Mouse (Mus musculus): ENCODE measurements around the gene Afmid. TPM values are rescaled to one million over a fixed set of nuclear protein-coding genes. Genes with fewer than 3 reads are reported as not detected.
"Not testable (repeated sequence)": the region's sequence is repeated elsewhere in the genome, so short reads cannot be mapped to it uniquely, and the experiment has no call there.

Gene Afmid
- polyA plus RNA-seq, 1 experiment from 2014 or later: 6.1 TPM

DNA sequence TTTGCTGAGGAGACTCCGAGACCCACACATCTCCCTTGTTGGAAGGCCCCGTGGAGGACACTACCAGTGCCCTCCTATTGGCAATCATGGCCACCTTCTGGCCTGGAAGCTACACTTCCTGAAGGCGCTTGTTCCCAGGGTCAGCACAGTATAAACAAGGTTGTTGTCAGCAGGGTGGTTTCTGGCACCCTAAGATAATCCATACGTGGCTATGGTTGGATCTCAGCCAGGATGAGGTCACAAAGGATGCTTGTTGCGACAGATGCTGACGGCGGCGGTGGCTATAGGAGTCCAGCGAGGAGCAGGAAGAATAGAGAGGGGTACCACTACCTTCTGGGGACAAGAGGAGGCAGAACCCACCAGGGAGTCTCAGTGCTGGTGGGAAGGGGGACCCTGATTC, 4.7 kb downstream of the Afmid start:
- no peak for ATAC-seq (ENCODE audit: low FRiP score, low TSS enrichment)
- WGBS: 71% methylated on average over 9 of the region's 9 CpGs
- Histone ChIP-seq H3K9ac (replicated peaks; ENCODE audit: low read length) (no peak overlapping the region), H3K36me3 (ENCODE audit: insufficient read depth, low read length) (no peaks in the 10 kb centered on the region), H3K9me3 (ENCODE audit: low read length) (no peaks in the 10 kb centered on the region), H3K4me2 (replicated peaks; ENCODE audit: low read depth, low read length) (no peak overlapping the region), H3K27ac (ENCODE audit: low read length) (peak overlapping the region; percentile 81), H3K27me3 (ENCODE audit: insufficient read depth, low read length) (no peaks in the 10 kb centered on the region), H3K4me1 (ENCODE audit: insufficient read depth, low read length) (peaks cover 50% of the 10 kb centered on the region), H3K4me3 (ENCODE audit: low read length) (no peak overlapping the region)

- Histone ChIP-seq H3K4me3 (ENCODE audit: low read length) (peak overlapping the region; percentile 31), H3K4me2 (replicated peaks; ENCODE audit: low read depth, low read length) (peak overlapping the region; percentile 54), H3K9ac (replicated peaks; ENCODE audit: low read length) (no peak overlapping the region), H3K36me3 (ENCODE audit: insufficient read depth, low read length) (no peaks in the 10 kb centered on the region), H3K27ac (ENCODE audit: low read length) (0 out of 2 replicates have a peak overlapping the region, but pooled peaks have one; percentile 1), H3K4me1 (ENCODE audit: insufficient read depth, low read length) (peaks cover 39% of the 10 kb centered on the region), H3K9me3 (ENCODE audit: low read length) (no peaks in the 10 kb centered on the region), H3K27me3 (ENCODE audit: insufficient read depth, low read length) (no peaks in the 10 kb centered on the region)
- WGBS: 21% methylated on average over 28 of the region's 28 CpGs
- ATAC-seq (ENCODE audit: low FRiP score, low TSS enrichment): 0 out of 2 replicates have a peak, but pooled peaks have one; percentile 33
Observed at GRCm38 (mm10) chr11:117832086-117832969, 6.6 kb downstream of the Afmid start.

DNA sequence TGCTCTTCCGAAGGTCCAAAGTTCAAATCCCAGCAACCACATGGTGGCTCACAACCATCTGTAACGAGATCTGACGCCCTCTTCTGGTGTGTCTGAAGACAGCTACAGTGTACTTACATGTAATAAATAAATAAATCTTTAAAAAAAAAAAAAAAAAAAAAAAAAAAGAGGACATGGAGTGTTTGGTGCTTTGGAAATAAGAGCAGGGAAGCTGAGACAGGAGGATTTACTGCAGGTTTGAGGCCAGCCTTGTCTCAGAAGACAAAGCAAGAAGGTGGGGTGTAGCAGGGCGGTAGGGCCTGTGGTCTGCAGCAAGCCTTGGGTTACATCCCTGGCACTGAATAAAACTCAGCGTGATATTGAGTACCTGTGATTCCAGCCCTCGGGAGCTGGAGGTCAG, 7.8 kb downstream of the Afmid start:
- not testable (repeated sequence) for H3K27me3 ChIP-seq (ENCODE audit: insufficient read depth, low read length); H3K9ac ChIP-seq (replicated peaks; ENCODE audit: low read length); H3K4me3 ChIP-seq (ENCODE audit: low read length); H3K4me2 ChIP-seq (replicated peaks; ENCODE audit: low read depth, low read length); H3K9me3 ChIP-seq (ENCODE audit: low read length); ATAC-seq (ENCODE audit: low FRiP score, low TSS enrichment); H3K36me3 ChIP-seq (ENCODE audit: insufficient read depth, low read length)
- H3K4me1 ChIP-seq (ENCODE audit: insufficient read depth, low read length): peaks cover 31% of the 10 kb centered on the region
- WGBS: 88% methylated on average over 4 of the region's 6 CpGs
- 0 out of 2 replicates have a peak overlapping the region, but pooled peaks have one; percentile 33 for H3K27ac ChIP-seq (ENCODE audit: low read length)

GRCm38 (mm10) chr11:117834086-117834485, 8.4 kb downstream of the Afmid start:
- ATAC-seq (ENCODE audit: low FRiP score, low TSS enrichment): no peak
- 86% methylated on average over 8 of the region's 8 CpGs for WGBS

GRCm38 (mm10) chr11:117836306-117836705, 10.6 kb downstream of the Afmid start:
- WGBS: 30% methylated on average over 13 of the region's 13 CpGs
- Histone ChIP-seq H3K9ac (replicated peaks; ENCODE audit: low read length) (no peak overlapping the region), H3K27me3 (ENCODE audit: insufficient read depth, low read length) (no peaks in the 10 kb centered on the region), H3K36me3 (ENCODE audit: insufficient read depth, low read length) (no peaks in the 10 kb centered on the region), H3K27ac (ENCODE audit: low read length) (no peak overlapping the region), H3K4me2 (replicated peaks; ENCODE audit: low read depth, low read length) (peak overlapping the region; percentile 47), H3K4me3 (ENCODE audit: low read length) (peak overlapping the region; percentile 22; the same call in 1 of the 2 replicates), H3K4me1 (ENCODE audit: insufficient read depth, low read length) (peaks cover 14% of the 10 kb centered on the region), H3K9me3 (ENCODE audit: low read length) (no peaks in the 10 kb centered on the region)
- no peak for ATAC-seq (ENCODE audit: low FRiP score, low TSS enrichment)

More at GRCm38 (mm10) chr11:117834086-117834485, 8.4 kb downstream of the Afmid start:
- Histone ChIP-seq H3K4me2 (replicated peaks; ENCODE audit: low read depth, low read length) (no peak overlapping the region), H3K9me3 (ENCODE audit: low read length) (no peaks in the 10 kb centered on the region), H3K4me1 (ENCODE audit: insufficient read depth, low read length) (peaks cover 30% of the 10 kb centered on the region), H3K36me3 (ENCODE audit: insufficient read depth, low read length) (no peaks in the 10 kb centered on the region), H3K27ac (ENCODE audit: low read length) (peak overlapping the region; percentile 37; the same call in 1 of the 2 replicates), H3K9ac (replicated peaks; ENCODE audit: low read length) (no peak overlapping the region), H3K27me3 (ENCODE audit: insufficient read depth, low read length) (no peaks in the 10 kb centered on the region), H3K4me3 (ENCODE audit: low read length) (no peak overlapping the region)

DNA sequence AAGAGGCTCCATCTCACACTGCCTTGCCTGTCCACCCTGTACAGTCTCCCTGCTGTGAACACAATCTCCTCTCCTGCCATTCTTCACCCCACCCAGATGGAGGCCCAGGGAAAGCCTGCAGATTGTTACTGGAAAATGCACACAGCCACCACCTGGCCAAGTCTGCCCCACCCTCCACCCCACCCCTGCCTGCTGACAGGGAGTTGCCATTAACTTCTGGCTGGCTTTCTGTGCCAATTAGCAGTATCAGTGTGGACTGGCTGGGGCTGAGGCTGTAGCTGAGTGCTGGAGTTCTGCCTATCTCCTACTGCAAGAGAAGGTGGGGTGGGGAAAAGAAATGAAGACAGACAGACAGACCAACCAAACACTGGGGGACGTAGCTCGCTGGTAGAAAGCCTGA, 12.8 kb downstream of the Afmid start:
- Histone ChIP-seq H3K4me3 (ENCODE audit: low read length) (no peak overlapping the region), H3K27me3 (ENCODE audit: insufficient read depth, low read length) (no peaks in the 10 kb centered on the region), H3K4me2 (replicated peaks; ENCODE audit: low read depth, low read length) (no peak overlapping the region), H3K4me1 (ENCODE audit: insufficient read depth, low read length) (peaks cover 9% of the 10 kb centered on the region), H3K27ac (ENCODE audit: low read length) (no peak overlapping the region), H3K9ac (replicated peaks; ENCODE audit: low read length) (no peak overlapping the region), H3K36me3 (ENCODE audit: insufficient read depth, low read length) (no peaks in the 10 kb centered on the region), H3K9me3 (ENCODE audit: low read length) (no peaks in the 10 kb centered on the region)
- 56% methylated on average over 2 of the region's 2 CpGs for WGBS
- ATAC-seq (ENCODE audit: low FRiP score, low TSS enrichment): no peak

- H3K27ac ChIP-seq (ENCODE audit: low read length): no peak overlapping the region
- H3K9me3 ChIP-seq (ENCODE audit: low read length): no peaks in the 10 kb centered on the region
- H3K9ac ChIP-seq (replicated peaks; ENCODE audit: low read length): no peak overlapping the region
- H3K36me3 ChIP-seq (ENCODE audit: insufficient read depth, low read length): no peaks in the 10 kb centered on the region
- H3K4me1 ChIP-seq (ENCODE audit: insufficient read depth, low read length): peaks cover 9% of the 10 kb centered on the region
- H3K27me3 ChIP-seq (ENCODE audit: insufficient read depth, low read length): no peaks in the 10 kb centered on the region
- WGBS: 84% methylated on average over 1 of the region's 1 CpGs
- ATAC-seq (ENCODE audit: low FRiP score, low TSS enrichment): no peak
- H3K4me3 ChIP-seq (ENCODE audit: low read length): no peak overlapping the region
- H3K4me2 ChIP-seq (replicated peaks; ENCODE audit: low read depth, low read length): no peak overlapping the region
Observed at GRCm38 (mm10) chr11:117839021-117839420, 13.3 kb downstream of the Afmid start.

DNA sequence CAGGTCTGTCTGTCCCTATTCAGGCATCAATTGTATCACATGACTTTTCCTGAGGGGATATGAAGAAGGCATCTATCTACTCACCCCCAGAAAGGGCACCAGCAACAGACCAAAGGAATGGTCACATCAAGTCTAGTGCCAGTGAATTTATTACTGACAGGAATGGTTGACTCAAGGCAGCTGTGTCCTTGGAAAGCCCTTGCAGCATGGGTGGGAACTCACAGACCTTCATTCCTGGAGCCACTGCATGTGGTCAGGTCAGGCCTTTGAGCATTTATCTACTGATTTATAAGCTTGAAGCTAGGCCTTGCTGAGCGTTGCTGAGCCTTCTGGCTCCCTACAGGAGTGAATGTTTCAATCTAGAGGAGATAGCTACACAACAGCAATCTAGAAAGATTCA, 15.2 kb downstream of the Afmid start:
- WGBS: 27% methylated on average over 1 of the region's 1 CpGs
- H3K9me3 ChIP-seq (ENCODE audit: low read length): no peaks in the 10 kb centered on the region
- peaks cover 14% of the 10 kb centered on the region for H3K4me1 ChIP-seq (ENCODE audit: insufficient read depth, low read length)
- no peak overlapping the region for H3K9ac ChIP-seq (replicated peaks; ENCODE audit: low read length)
- H3K27ac ChIP-seq (ENCODE audit: low read length): no peak overlapping the region
- no peak for ATAC-seq (ENCODE audit: low FRiP score, low TSS enrichment)
- H3K36me3 ChIP-seq (ENCODE audit: insufficient read depth, low read length): no peaks in the 10 kb centered on the region
- no peak overlapping the region for H3K4me3 ChIP-seq (ENCODE audit: low read length)
- H3K27me3 ChIP-seq (ENCODE audit: insufficient read depth, low read length): no peaks in the 10 kb centered on the region
- H3K4me2 ChIP-seq (replicated peaks; ENCODE audit: low read depth, low read length): no peak overlapping the region

- no peaks in the 10 kb centered on the region for H3K36me3 ChIP-seq (ENCODE audit: insufficient read depth, low read length)
- no peak for ATAC-seq (ENCODE audit: low FRiP score, low TSS enrichment)
- no peaks in the 10 kb centered on the region for H3K9me3 ChIP-seq (ENCODE audit: low read length)
- H3K4me3 ChIP-seq (ENCODE audit: low read length): no peak overlapping the region
- no peak overlapping the region for H3K9ac ChIP-seq (replicated peaks; ENCODE audit: low read length)
- no peak overlapping the region for H3K4me2 ChIP-seq (replicated peaks; ENCODE audit: low read depth, low read length)
- no peaks in the 10 kb centered on the region for H3K27me3 ChIP-seq (ENCODE audit: insufficient read depth, low read length)
- no peak overlapping the region for H3K27ac ChIP-seq (ENCODE audit: low read length)
- 85% methylated on average over 2 of the region's 2 CpGs for WGBS
- H3K4me1 ChIP-seq (ENCODE audit: insufficient read depth, low read length): peaks cover 21% of the 10 kb centered on the region
Observed at GRCm38 (mm10) chr11:117843434-117843833, 17.7 kb downstream of the Afmid start.

DNA sequence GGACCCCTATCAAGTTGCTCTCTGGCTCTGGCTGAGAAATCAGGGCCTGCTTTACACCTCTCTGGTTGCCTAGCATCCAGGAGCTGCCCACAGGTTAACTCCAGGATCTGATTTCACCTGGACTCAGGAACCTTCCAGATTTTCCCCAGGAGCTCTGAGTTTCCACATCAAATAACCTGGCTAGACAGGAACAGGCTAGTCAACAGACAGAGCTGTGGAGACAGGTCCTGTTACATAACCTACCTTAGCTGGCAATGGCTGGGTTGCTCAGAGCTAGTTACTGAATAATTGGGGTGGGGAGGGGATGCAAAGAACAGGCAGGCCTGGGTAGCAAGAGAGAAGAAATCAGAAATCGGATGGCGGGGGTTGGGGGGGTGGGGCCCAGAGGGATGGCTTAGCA, 19.3 kb downstream of the Afmid start:
- Histone ChIP-seq H3K4me1 (ENCODE audit: insufficient read depth, low read length) (peaks cover 23% of the 10 kb centered on the region), H3K36me3 (ENCODE audit: insufficient read depth, low read length) (no peaks in the 10 kb centered on the region), H3K27me3 (ENCODE audit: insufficient read depth, low read length) (no peaks in the 10 kb centered on the region), H3K9me3 (ENCODE audit: low read length) (no peaks in the 10 kb centered on the region), H3K9ac (replicated peaks; ENCODE audit: low read length) (no peak overlapping the region), H3K4me3 (ENCODE audit: low read length) (no peak overlapping the region), H3K4me2 (replicated peaks; ENCODE audit: low read depth, low read length) (no peak overlapping the region), H3K27ac (ENCODE audit: low read length) (peak overlapping the region; percentile 83)
- 0 out of 2 replicates have a peak, but pooled peaks have one; percentile 29 for ATAC-seq (ENCODE audit: low FRiP score, low TSS enrichment)
- 54% methylated on average over 2 of the region's 2 CpGs for WGBS

Data from kidney, embryonic 16.5 days (tissue).